Mouse (Mus musculus): Measurements from ENCODE around the gene Defb6. TPM values are rescaled to one million over a fixed set of nuclear protein-coding genes. Genes with fewer than 3 reads are reported as not detected.

The Defb6 gene
- not detected for total RNA-seq (2023)

GRCm38 (mm10) chr8:19225161-19225560 is at the start of gene Defb6:
Gene Defb6, plus strand, starts transcription at chr8:19225478.

GRCm38 (mm10) chr8:19239616-19240015 is 14.3 kb downstream of the Defb6 start, which contains the start of gene Defb46:
Gene Defb46, plus strand, starts transcription at chr8:19239916.

GRCm38 (mm10) chr8:19247280-19247679 is 22.0 kb downstream of the Defb6 start, which contains the start of gene Defb5:
Gene Defb5, plus strand, starts transcription at chr8:19247580.

Other genes with a start within 250 kb of the Defb6 start
- gene Defb40, start 247.2 kb upstream of the Defb6 start, total RNA-seq (2023): not detected
- not detected for gene Defb37, start 234.4 kb upstream of the Defb6 start, total RNA-seq (2023)
- not detected for gene Defb38, start 198.9 kb upstream of the Defb6 start, total RNA-seq (2023)
- not detected for gene Defb39, start 160.7 kb upstream of the Defb6 start, total RNA-seq (2023)
- gene Defb12, start 110.6 kb upstream of the Defb6 start, total RNA-seq (2023): not detected
- gene Defb34, start 101.7 kb upstream of the Defb6 start, total RNA-seq (2023): not detected
- gene Gm45826, start 84.7 kb upstream of the Defb6 start, total RNA-seq (2023): not detected
- gene Defb14, start 31.1 kb upstream of the Defb6 start, total RNA-seq (2023): not detected
- gene Defb4, start 26.8 kb upstream of the Defb6 start, total RNA-seq (2023): not detected
- gene Defb46, start 14.4 kb downstream of the Defb6 start, total RNA-seq (2023): not detected
- not detected for gene Defb5, start 22.1 kb downstream of the Defb6 start, total RNA-seq (2023)
- not detected for gene Defb3, start 67.9 kb downstream of the Defb6 start, total RNA-seq (2023)
- not detected for gene Defb8, start 222.1 kb downstream of the Defb6 start, total RNA-seq (2023)